Mouse (Mus musculus) spleen, postnatal 14 days (tissue): ENCODE results near the gene Myof.

Source experiments
- DNase-seq, 2 experiments: peaks; one replicate each; pipeline ENCODE4 v3.0.0; 2021 to 2022; ENCODE audit warnings: low spot score in 2 of 2

The Myof gene

DNA sequence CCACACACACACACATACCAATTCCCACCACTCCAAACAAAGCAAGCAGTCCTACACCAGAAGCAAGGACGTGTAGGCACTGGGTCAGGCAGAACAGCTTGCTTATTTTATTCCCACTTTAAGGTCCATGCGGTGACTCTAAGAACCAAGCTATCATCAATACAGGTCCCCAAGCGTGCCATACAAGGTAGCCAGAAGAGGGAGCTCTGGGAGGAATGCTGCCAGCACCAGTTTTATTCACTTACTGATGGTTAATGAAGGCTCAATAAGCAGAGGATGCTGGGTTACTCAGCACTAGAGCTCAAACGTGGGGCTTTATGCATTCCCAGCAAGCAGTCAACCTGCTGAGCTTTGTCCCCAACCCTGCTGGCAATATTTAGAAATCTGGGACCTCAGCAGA, 96.7 kb downstream of the Myof start:
- no peak for DNase-seq

- no peak for DNase-seq
Measured at GRCm38 (mm10) chr19:37946053-37946452, 97.3 kb downstream of the Myof start.

DNA sequence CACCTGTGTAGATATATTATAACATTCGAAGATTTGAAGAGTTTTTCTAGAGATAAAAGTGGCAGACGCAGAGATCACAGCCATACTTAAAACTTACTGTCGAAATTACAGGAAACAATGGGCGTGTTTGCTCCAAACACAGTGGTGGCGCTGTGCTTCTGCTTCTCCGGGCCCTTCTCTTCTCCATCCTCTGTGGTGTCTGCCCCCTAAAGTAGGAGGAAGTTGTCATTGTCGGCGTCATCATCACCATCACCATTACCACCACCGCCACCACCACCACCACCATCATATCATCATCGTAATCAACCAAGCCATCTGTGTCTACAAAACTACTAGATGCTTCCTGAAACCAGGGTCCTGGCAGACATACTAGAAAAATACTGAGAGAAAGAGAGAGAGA, 104.2 kb downstream of the Myof start:
- DNase-seq, result no peak

GRCm38 (mm10) chr19:37937092-37937491, 106.3 kb downstream of the Myof start:
- DNase-seq, result no peak

GRCm38 (mm10) chr19:37934640-37935039, 108.7 kb downstream of the Myof start:
- DNase-seq, result no peak

- DNase-seq, result no peak
Measured at GRCm38 (mm10) chr19:37932198-37932597, 111.2 kb downstream of the Myof start.

DNA sequence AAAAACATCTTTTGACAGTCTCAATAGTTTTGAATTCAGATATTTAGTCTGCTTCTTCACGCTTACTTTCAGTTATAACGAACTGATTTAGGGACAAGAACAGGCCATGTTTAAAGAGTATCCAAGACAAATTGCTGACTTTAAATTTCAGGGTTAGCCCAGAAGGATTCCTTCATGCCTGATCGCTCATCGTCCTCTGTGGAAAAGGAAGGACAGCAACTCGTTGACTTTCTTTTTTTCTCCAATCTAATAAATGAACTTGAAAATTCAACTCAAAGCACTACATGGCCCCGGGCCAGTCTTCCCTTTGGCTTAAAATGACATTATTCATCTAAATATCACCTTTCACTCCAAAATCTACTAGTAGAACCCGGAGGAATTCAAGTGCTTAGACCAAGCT, 115.5 kb downstream of the Myof start:
- DNase-seq, result no peak

GRCm38 (mm10) chr19:37925323-37925722, 118.1 kb downstream of the Myof start:
- no peak for DNase-seq

GRCm38 (mm10) chr19:37924266-37924665, 119.1 kb downstream of the Myof start:
- no peak for DNase-seq

- no peak for DNase-seq
Measured at GRCm38 (mm10) chr19:37921098-37921497, 122.3 kb downstream of the Myof start.

DNA sequence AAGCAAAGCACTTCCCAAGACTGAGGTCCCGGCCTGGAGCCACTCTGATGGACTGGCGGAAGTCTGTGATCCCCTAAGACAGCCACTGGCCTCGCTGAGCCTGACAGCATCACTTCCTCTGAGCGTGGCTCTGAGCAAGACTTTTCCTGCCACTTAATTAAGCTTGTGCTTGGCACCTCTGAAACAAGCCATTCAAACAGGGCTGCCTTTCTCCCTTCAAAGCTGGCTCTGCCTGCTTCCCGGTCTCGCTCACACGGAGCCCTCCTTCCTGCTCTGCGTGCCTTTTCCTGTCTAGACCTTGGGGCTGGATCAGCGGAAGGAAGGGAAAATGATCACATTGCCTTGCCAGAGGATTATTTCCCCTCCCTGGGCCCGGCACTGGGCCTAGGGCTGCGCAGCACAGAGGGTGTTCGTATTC, 124.9 kb downstream of the Myof start:
- no peak for DNase-seq

- no peak for DNase-seq
Measured at GRCm38 (mm10) chr19:37914261-37914660, 129.1 kb downstream of the Myof start.

DNA sequence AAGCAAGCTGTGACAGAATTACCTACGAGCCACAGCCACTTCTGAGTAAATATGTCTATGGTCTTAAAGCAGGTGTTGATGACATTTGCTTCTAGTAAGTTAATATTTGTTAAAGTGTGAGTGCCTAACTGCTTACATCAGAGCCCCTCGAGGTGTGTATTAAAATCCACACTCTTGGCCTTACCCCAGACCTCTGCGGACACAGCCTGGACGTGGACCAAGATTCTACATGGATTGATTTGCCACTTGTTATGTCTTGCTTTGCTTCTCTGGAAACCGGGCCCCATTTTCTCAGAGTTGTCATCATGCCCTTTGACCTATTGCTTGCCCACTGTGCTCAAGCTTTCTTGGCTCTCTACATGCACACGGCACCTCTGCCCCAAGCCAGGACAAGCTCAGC, 130.9 kb downstream of the Myof start:
- no peak for DNase-seq

GRCm38 (mm10) chr19:37909830-37910261, 133.5 kb downstream of the Myof start:
- no peak for DNase-seq

GRCm38 (mm10) chr19:37907451-37908320, 135.7 kb downstream of the Myof start:
- no peak for DNase-seq

DNA sequence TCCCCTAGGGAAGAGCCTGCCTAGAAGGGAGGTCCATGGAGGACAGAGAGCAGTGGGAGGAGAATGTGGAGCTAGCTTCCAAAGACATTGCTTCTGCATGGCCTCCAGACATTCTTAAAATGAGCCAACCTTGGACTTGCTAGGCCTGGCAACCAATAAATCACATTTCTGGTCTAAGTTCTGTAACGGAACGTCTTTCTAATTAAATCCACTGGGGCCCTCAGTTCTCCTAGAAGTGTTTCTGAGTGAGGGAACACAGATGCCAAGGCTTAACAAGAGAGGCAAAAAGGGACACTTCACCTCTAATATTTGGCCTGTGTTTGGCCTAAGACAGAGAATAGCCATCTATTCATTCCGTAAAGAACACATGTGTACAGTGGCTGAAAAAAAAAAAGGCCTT, 136.5 kb downstream of the Myof start:
- DNase-seq, result no peak

- no peak for DNase-seq
Measured at GRCm38 (mm10) chr19:37896081-37896480, 147.3 kb downstream of the Myof start.

GRCm38 (mm10) chr19:37891006-37891405, 152.4 kb downstream of the Myof start:
- DNase-seq, result no peak

- DNase-seq, result no peak
Measured at GRCm38 (mm10) chr19:37886355-37887120, 156.8 kb downstream of the Myof start.

GRCm38 (mm10) chr19:37881431-37882081, 161.8 kb downstream of the Myof start:
- no peak for DNase-seq

DNA sequence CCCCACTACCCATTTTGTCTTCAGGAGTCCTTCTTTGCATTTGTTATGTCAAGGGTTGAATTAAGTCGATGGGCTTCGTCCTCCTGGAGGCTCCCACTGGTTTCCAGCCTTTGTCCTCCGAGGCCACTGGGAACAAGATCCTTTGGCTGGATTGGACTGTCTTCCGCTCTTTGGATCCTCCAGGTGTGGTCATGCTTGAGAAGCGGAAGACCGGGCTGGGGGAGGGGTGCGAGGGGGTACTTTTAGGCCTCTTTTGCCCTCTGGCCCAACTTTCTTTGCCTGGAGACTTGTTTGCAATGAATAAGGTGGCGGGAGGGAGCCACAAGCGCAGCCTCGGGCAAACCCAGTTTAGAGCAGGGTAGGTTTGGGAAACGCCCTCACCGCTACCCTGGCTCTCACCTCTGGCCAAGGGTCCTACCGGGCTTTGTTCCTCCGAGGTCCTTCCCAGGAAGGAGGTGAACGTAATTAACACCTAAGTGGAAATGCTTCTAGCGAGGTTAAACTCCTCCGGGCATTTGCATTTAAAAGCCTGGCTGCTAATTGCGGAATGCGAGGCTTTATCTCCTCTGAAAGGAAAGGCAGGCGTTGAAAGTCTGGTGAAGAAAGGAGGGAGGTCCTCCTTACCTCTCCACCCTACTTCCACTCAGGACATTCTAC, 165.7 kb downstream of the Myof start:
- DNase-seq, result no peak
